Mouse (Mus musculus): ENCODE measurements around the gene Orc3.

GRCm38 (mm10) chr4:34582476-34582875 lies 32.3 kb downstream of the Orc3 start:
- no peak for TF ChIP-seq HCFC1 (IDR thresholded peaks at IDR 0.05; ENCODE audit: borderline replicate concordance, insufficient read depth, low read length)
- TF ChIP-seq CHD2 (IDR thresholded peaks at IDR 0.05; ENCODE audit: low read depth, low read length): no peak
- no peak for TF ChIP-seq ZNF384 (IDR thresholded peaks at IDR 0.05; ENCODE audit: low read depth, low read length)

All from ES-E14 (cell line).